Mouse (Mus musculus) megakaryocyte, adult 5-6 weeks (primary cell): ENCODE data around the gene B3gnt5. TPM values are rescaled to one million over a fixed set of nuclear protein-coding genes. Genes with fewer than 3 reads are reported as not detected.

Experiments
- ATAC-seq: 2 replicates; pipeline ENCODE4 v1.8.0; 2016; ENCODE audit warnings: mild to moderate bottlenecking, inconsistent platforms; ENCODE audit not compliant: poor library complexity, severe bottlenecking
- total RNA-seq, 2 experiments: library from RNA; stranded (forward) in 1 of 2; stranded (reverse) in 1 of 2; fragments of 153-499, 151-499 nt in 1 of 2; fragments of 221-1000, 200-1000 nt in 1 of 2; gene quantifications; 2 replicates each; pipeline versions ENCODE4 v1.2.3 to v1.2.4; 2015 to 2017

Gene B3gnt5
- total RNA-seq (2015) (3.4 and 3.6 TPM in 2 replicates), total RNA-seq (2017) (3.5 and 5.9 TPM in 2 replicates)

- peak; percentile 63 for ATAC-seq
Measured at GRCm38 (mm10) chr16:19760074-19760473, at the start of gene B3gnt5. TSS of gene B3gnt5 (plus strand) at chr16:19760208.

- peak; percentile 52 for ATAC-seq
Measured at GRCm38 (mm10) chr16:19720959-19721358, 39.0 kb upstream of the B3gnt5 start.

GRCm38 (mm10) chr16:19724139-19724538, 35.9 kb upstream of the B3gnt5 start:
- ATAC-seq, result peak; percentile 70

- peak; percentile 91 for ATAC-seq
Measured at GRCm38 (mm10) chr16:19732896-19733295, 27.1 kb upstream of the B3gnt5 start.

- peak; percentile 77 for ATAC-seq
Measured at GRCm38 (mm10) chr16:19760505-19761496, 793 bp downstream of the B3gnt5 start.

GRCm38 (mm10) chr16:19761691-19762090, 1.7 kb downstream of the B3gnt5 start:
- peak; percentile 32; the same call in 1 of the 2 replicates for ATAC-seq

- ATAC-seq, result no peak
Measured at GRCm38 (mm10) chr16:19766107-19766506, 6.1 kb downstream of the B3gnt5 start.

- ATAC-seq, result peak; percentile 94
Measured at GRCm38 (mm10) chr16:19768046-19768445, 8.0 kb downstream of the B3gnt5 start.

- no peak for ATAC-seq
Measured at GRCm38 (mm10) chr16:19772013-19772412, 12.0 kb downstream of the B3gnt5 start.

- ATAC-seq, result no peak
Measured at GRCm38 (mm10) chr16:19786386-19787090, 26.5 kb downstream of the B3gnt5 start.

GRCm38 (mm10) chr16:19789914-19790313, 29.9 kb downstream of the B3gnt5 start:
- ATAC-seq, result no peak

- no peak for ATAC-seq
Measured at GRCm38 (mm10) chr16:19818801-19819200, 58.8 kb downstream of the B3gnt5 start.

Other genes with a start within 250 kb of the B3gnt5 start
- gene Olfr167, start 237.9 kb upstream of the B3gnt5 start, total RNA-seq (2015), result not detected in 2 replicates
- not detected in 2 replicates for gene Olfr167, start 237.9 kb upstream of the B3gnt5 start, total RNA-seq (2017)
- not detected in 2 replicates for gene Olfr168, start 224.7 kb upstream of the B3gnt5 start, total RNA-seq (2015)
- gene Olfr168, start 224.7 kb upstream of the B3gnt5 start, total RNA-seq (2017), result not detected in 2 replicates
- gene Olfr169, start 188.4 kb upstream of the B3gnt5 start, total RNA-seq (2015), result not detected in 2 replicates
- gene Olfr169, start 188.4 kb upstream of the B3gnt5 start, total RNA-seq (2017), result not detected in 2 replicates
- gene Olfr170, start 148.3 kb upstream of the B3gnt5 start, total RNA-seq (2015), result not detected in 2 replicates
- not detected in 2 replicates for gene Olfr170, start 148.3 kb upstream of the B3gnt5 start, total RNA-seq (2017)
- not detected in 2 replicates for gene Olfr171, start 130.3 kb upstream of the B3gnt5 start, total RNA-seq (2015)
- gene Olfr171, start 130.3 kb upstream of the B3gnt5 start, total RNA-seq (2017), result not detected in 2 replicates
- gene Lamp3, start 53.8 kb upstream of the B3gnt5 start, total RNA-seq (2015), result not detected in 2 replicates
- gene Lamp3, start 53.8 kb upstream of the B3gnt5 start, total RNA-seq (2017), result not detected in 2 replicates
- 68.4 and 71.2 TPM in 2 replicates for gene Klhl6, start 222.8 kb downstream of the B3gnt5 start, total RNA-seq (2015)
- 106 and 107 TPM in 2 replicates for gene Klhl6, start 222.8 kb downstream of the B3gnt5 start, total RNA-seq (2017)